Mouse (Mus musculus) C2C12 (cell line): ENCODE measurements around the gene Col4a2.

Source experiments
- CEBPB ChIP-seq: IDR thresholded peaks from one replicate; pipeline ENCODE4 v1.6.1; 2011; ENCODE audit warnings: low read depth, mild to moderate bottlenecking, control low read depth, moderate library complexity
- CTCF ChIP-seq: IDR thresholded peaks from one replicate; pipeline ENCODE4 v1.5.1; 2011; ENCODE audit not compliant: control insufficient read depth, insufficient read depth, insufficient read length
- FOSL1 ChIP-seq: IDR thresholded peaks from one replicate; pipeline ENCODE4 v1.8.0; 2011; ENCODE audit warnings: mild to moderate bottlenecking, low read length; ENCODE audit not compliant: poor library complexity, insufficient read depth, severe bottlenecking
- MAX ChIP-seq: IDR thresholded peaks from one replicate; pipeline ENCODE4 v1.6.1; 2011; ENCODE audit warnings: mild to moderate bottlenecking, control low read depth
- MYOD1 ChIP-seq: IDR thresholded peaks from one replicate; pipeline ENCODE4 v1.6.1; 2011; ENCODE audit warnings: low read depth; ENCODE audit not compliant: control insufficient read depth, insufficient read length
- USF1 ChIP-seq: IDR thresholded peaks from one replicate; pipeline ENCODE4 v1.6.1; 2011; ENCODE audit warnings: low read depth, mild to moderate bottlenecking, control low read depth, moderate library complexity

DNA sequence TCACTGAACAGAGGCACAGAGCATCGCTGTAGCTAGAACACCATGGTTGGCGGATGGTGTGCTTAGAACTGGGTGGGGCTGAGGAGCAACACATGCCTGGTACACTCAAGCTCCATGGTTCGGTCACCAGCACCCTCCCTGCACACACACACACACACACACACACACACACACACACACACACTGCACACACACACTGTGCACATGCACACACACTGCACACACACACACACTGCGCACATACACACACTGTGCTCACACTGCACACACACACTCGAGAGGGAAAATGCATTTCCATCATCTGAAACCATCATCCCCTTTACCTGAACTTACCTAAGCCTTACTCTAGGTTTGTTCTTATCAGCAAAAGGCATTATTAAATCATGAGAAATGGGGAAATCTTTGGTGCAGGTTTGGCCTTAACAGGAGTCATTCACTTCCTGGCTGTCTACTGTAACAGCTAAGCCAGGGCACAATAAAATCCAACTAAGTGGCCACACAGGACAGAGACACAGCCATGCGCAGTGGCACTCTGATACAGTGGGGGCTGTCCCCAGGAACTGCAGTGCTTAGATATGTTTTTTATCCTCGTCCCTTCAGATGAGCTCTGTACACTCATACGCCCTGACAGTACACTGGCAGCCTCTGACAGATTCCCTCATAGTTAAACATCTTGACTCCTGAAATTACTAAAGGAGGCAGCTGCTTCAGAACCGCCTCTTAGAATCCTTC lies 49.1 kb downstream of the Col4a2 start:
- no peak for TF ChIP-seq CTCF
- no peak for TF ChIP-seq USF1
- TF ChIP-seq MAX = no peak
- no peak for TF ChIP-seq FOSL1
- TF ChIP-seq MYOD1 = no peak
- TF ChIP-seq CEBPB = no peak
